Mouse (Mus musculus): Measurements from ENCODE around the gene Cnot10. TPM values are rescaled to one million over a fixed set of nuclear protein-coding genes. Genes with fewer than 3 reads are reported as not detected.

Gene Cnot10
- polyA plus RNA-seq, 1 experiment, result 17.0 TPM

DNA sequence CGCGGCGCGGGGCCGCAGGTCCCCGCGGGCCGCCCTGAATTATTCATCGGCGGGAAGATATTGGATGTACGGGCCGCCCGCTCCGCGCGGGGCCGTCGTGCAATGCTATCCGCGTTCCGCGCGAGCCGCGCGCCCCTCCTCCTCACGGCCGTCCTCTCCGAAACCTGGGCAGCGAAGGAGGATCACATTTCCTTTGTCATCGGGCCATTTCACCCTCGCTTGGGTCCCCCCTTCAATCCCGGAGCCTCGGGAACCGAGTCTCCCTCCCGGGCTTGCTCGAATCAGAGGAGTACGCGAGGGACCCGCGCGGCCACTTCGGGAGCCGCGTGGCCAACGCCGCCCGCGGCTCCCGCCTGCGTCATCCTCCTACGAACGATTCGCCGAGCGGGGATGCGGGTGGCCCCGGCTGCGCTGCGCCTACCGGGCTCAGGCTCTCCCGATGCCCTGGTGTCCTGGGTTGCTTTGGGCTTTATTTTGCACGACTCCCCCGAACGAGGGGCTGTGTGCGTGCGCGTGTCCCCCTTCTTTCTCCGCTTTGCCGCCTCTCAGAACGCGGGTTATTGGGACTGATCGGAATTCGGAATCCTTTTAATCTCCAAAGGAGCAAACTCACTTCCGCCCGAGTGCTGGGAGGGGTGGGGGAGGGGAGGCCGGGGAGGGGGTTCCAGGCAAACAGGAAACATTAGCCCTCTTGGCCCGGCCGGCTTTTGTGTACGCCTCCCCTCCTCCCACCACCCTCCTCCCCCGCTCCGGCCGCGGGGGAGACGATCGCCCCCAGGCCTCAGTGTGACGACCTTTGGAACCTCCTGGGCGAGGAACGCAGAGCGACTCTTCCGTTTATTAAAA lies 76.0 kb downstream of the Cnot10 start, which contains the start of gene Trim71:
Gene Trim71 (minus strand): TSS at position 609 of the 846 bp plus-strand sequence.
- TF ChIP-seq CTCF (IDR thresholded peaks at IDR 0.05; ENCODE audit: extremely low read depth, insufficient read length, insufficient replicate concordance, low read depth, low read length) (no peak), POLR2A (IDR thresholded peaks at IDR 0.05; ENCODE audit: low read depth, low read length) (no peak)
- Histone ChIP-seq H3K4me1 (ENCODE audit: control insufficient read depth, insufficient read depth, insufficient read length, low read length) (peaks cover 9% of the 10 kb centered on the region; the same call in 1 of the 2 replicates), H3K27me3 (ENCODE audit: control insufficient read depth, insufficient read depth, low read length) (peaks cover 60% of the 10 kb centered on the region), H3K4me3 (ENCODE audit: low read depth, low read length) (peak within 1 kb of the TSS; percentile 59), H3K36me3 (ENCODE audit: control insufficient read depth, insufficient read depth, low read length) (no peaks in the 10 kb centered on the region), H3K27ac (ENCODE audit: insufficient read depth, low read depth, low read length) (no peak within 1 kb of the TSS)
- WGBS, result 1% methylated on average over 91 of the region's 91 CpGs

GRCm38 (mm10) chr9:114562919-114563751 lies 76.8 kb downstream of the Cnot10 start:
- TF ChIP-seq CTCF (IDR thresholded peaks at IDR 0.05; ENCODE audit: extremely low read depth, insufficient read length, insufficient replicate concordance, low read depth, low read length) (no peak), POLR2A (IDR thresholded peaks at IDR 0.05; ENCODE audit: low read depth, low read length) (no peak)
- H3K4me1 ChIP-seq (ENCODE audit: control insufficient read depth, insufficient read depth, insufficient read length, low read length), result peaks cover 9% of the 10 kb centered on the region; the same call in 1 of the 2 replicates
- peak overlapping the region; percentile 59 for H3K4me3 ChIP-seq (ENCODE audit: low read depth, low read length)
- no peak overlapping the region for H3K27ac ChIP-seq (ENCODE audit: insufficient read depth, low read depth, low read length)
- under 1% methylated on average over 104 of the region's 122 CpGs for WGBS
- no peaks in the 10 kb centered on the region for H3K36me3 ChIP-seq (ENCODE audit: control insufficient read depth, insufficient read depth, low read length)
- H3K27me3 ChIP-seq (ENCODE audit: control insufficient read depth, insufficient read depth, low read length), result peaks cover 68% of the 10 kb centered on the region

DNA sequence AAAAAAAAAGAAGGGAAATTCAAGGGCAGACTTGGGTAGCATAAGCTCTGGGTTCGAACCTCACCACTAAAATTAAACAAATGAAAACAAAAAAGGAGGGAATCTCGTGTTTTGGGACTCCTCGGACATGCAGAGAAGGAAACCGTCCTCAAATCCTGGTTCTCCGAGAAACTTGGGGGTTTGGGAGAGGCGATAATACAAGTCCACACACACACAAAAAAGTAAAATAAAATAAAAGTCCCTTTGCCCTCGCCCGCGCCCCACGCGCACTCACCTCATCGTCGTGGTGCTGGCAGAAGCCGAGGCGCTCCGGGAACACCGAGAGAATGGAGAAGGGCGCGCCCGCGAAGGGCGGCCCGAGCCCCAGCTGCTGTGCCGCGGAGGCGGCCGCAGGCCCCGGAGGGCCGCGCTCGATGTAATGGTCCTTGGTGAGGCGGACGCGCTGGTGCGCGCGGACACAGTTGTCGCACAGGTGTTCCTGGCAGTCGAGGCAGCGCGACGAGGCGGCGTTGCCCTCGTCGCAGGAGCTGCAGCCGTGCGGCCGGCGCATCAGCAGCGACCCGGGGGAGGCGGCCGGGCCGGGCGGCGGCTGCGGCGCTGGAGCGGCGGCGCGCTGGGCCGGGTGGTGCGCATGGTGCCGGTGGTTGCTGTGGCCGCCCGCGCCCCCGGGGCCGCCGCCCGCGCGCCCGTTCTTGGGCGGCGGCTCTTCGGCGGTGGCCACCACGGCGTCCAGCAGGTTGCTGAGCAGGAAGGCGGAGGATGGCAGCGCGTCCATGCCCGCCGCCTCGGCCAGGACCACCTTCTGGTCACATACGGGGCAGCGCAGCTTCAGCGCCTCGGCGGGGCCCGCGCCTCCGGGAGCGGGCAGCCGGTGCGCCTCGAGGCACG lies 77.7 kb downstream of the Cnot10 start:
- Histone ChIP-seq H3K27me3 (ENCODE audit: control insufficient read depth, insufficient read depth, low read length) (peaks cover 69% of the 10 kb centered on the region), H3K27ac (ENCODE audit: insufficient read depth, low read depth, low read length) (no peak overlapping the region), H3K4me3 (ENCODE audit: low read depth, low read length) (peak overlapping the region; percentile 59; the same call in 1 of the 2 replicates), H3K4me1 (ENCODE audit: control insufficient read depth, insufficient read depth, insufficient read length, low read length) (peaks cover 9% of the 10 kb centered on the region; the same call in 1 of the 2 replicates), H3K36me3 (ENCODE audit: control insufficient read depth, insufficient read depth, low read length) (no peaks in the 10 kb centered on the region)
- WGBS, result 1% methylated on average over 101 of the region's 101 CpGs
- TF ChIP-seq CTCF (IDR thresholded peaks at IDR 0.05; ENCODE audit: extremely low read depth, insufficient read length, insufficient replicate concordance, low read depth, low read length) (no peak), POLR2A (IDR thresholded peaks at IDR 0.05; ENCODE audit: low read depth, low read length) (no peak)

- Histone ChIP-seq H3K27me3 (ENCODE audit: control insufficient read depth, insufficient read depth, low read length) (peaks cover 69% of the 10 kb centered on the region), H3K36me3 (ENCODE audit: control insufficient read depth, insufficient read depth, low read length) (no peaks in the 10 kb centered on the region), H3K4me1 (ENCODE audit: control insufficient read depth, insufficient read depth, insufficient read length, low read length) (peaks cover 9% of the 10 kb centered on the region; the same call in 1 of the 2 replicates), H3K27ac (ENCODE audit: insufficient read depth, low read depth, low read length) (no peak overlapping the region), H3K4me3 (ENCODE audit: low read depth, low read length) (no peak overlapping the region)
- TF ChIP-seq CTCF (IDR thresholded peaks at IDR 0.05; ENCODE audit: extremely low read depth, insufficient read length, insufficient replicate concordance, low read depth, low read length) (no peak), POLR2A (IDR thresholded peaks at IDR 0.05; ENCODE audit: low read depth, low read length) (no peak)
- WGBS, result 8% methylated on average over 12 of the region's 12 CpGs
These were observed 78.4 kb downstream of the Cnot10 start for GRCm38 (mm10) chr9:114561671-114561971.

DNA sequence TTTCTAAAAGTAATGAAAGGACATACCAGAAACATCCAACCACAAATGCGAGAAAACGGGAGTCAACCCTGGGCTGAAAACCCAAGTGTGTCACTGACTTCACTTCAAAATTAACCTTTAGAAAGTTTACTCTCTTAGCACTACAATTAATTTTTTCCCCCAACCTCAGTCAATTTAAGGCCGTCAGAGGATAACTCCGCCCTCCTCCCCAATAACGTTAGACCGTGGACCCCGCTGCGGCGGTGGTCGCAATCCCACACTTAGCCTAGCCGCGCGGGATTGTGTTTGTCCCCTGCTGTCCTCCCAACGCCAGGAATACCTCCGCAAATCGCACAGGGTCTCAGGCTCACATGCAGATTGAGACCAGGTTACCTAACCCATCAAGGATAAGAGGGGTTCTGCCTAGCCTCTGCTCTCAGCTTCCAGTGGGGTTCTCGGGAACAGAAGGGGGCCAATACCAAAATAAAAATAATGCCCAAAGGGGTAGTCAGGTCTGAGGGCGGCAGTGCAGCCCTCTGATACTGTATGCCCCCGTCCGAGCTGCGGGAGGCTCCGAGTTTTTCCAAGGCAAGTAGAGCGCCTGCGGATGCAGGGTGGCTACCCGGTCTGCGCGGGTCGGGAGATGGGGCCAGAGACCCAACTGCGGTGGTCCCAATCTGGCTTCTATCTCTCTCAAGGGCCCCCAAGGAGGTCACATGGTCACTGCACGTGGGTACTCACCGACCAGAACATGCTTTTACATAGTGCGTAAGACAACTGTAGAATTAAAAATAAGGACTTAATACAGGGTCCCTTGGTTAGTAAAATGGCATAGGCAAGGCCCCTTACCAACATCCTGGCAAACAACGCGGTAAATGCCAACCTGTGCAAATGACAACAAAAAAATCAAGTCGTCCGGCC lies 79.0 kb downstream of the Cnot10 start:
- WGBS, result 8% methylated on average over 36 of the region's 36 CpGs
- Histone ChIP-seq H3K27me3 (ENCODE audit: control insufficient read depth, insufficient read depth, low read length) (peaks cover 74% of the 10 kb centered on the region), H3K27ac (ENCODE audit: insufficient read depth, low read depth, low read length) (no peak overlapping the region), H3K4me1 (ENCODE audit: control insufficient read depth, insufficient read depth, insufficient read length, low read length) (peaks cover 9% of the 10 kb centered on the region; the same call in 1 of the 2 replicates), H3K36me3 (ENCODE audit: control insufficient read depth, insufficient read depth, low read length) (no peaks in the 10 kb centered on the region), H3K4me3 (ENCODE audit: low read depth, low read length) (no peak overlapping the region)
- TF ChIP-seq CTCF (IDR thresholded peaks at IDR 0.05; ENCODE audit: extremely low read depth, insufficient read length, insufficient replicate concordance, low read depth, low read length) (no peak), POLR2A (IDR thresholded peaks at IDR 0.05; ENCODE audit: low read depth, low read length) (no peak)

DNA sequence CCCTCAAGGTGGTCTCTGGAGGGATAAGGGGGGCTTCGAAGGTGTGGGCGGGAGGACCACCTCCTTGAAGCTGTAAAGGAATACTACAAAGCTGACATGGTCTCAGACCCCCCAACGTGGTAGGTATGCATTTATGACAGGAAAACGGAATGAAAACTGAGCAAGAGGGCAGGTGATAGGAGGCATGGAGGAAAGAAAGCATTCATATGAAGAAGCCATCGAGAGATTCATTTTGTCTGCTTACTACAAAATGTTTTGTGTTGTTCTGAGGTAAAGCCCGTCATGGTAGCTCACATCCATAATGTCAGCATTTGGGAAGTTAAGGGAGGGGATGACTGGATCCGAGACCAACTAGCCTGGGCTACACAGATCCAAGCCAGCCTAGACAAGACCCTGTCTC lies 79.8 kb downstream of the Cnot10 start:
- WGBS, result 31% methylated on average over 7 of the region's 7 CpGs
- Histone ChIP-seq H3K4me3 (ENCODE audit: low read depth, low read length) (no peak overlapping the region), H3K27ac (ENCODE audit: insufficient read depth, low read depth, low read length) (no peak overlapping the region), H3K27me3 (ENCODE audit: control insufficient read depth, insufficient read depth, low read length) (peaks cover 74% of the 10 kb centered on the region), H3K36me3 (ENCODE audit: control insufficient read depth, insufficient read depth, low read length) (no peaks in the 10 kb centered on the region), H3K4me1 (ENCODE audit: control insufficient read depth, insufficient read depth, insufficient read length, low read length) (peaks cover 9% of the 10 kb centered on the region; the same call in 1 of the 2 replicates)
- no peak for TF ChIP-seq POLR2A (IDR thresholded peaks at IDR 0.05; ENCODE audit: low read depth, low read length)
